Mouse (Mus musculus) intestine, embryonic 15.5 days (tissue): ENCODE measurements around the gene Flywch1. TPM values are rescaled to one million over a fixed set of nuclear protein-coding genes. Genes with fewer than 3 reads are reported as not detected.

ENCODE experiments used
- ATAC-seq: fragments of 200-750 bp; cut with Nextera tagmentation; 2 replicates; pipeline ENCODE4 v1.8.0; 2017; ENCODE audit warnings: moderate TSS enrichment, moderate library complexity
- H3K27ac ChIP-seq: fragments of 300-500 bp; sonication (generic); 2 replicates; pipeline ENCODE4 v1.5.1; 2015; ENCODE audit warnings: mild to moderate bottlenecking, inconsistent platforms
- H3K27me3 ChIP-seq: fragments of 300-500 bp; sonication (generic); replicated peaks from 2 replicates; pipeline ENCODE4 v1.6.1; 2015; ENCODE audit warnings: inconsistent platforms
- H3K36me3 ChIP-seq: fragments of 300-500 bp; sonication (generic); 2 replicates; pipeline ENCODE4 v1.6.1; 2015; ENCODE audit warnings: inconsistent platforms
- H3K4me1 ChIP-seq: fragments of 300-500 bp; sonication (generic); replicated peaks from 2 replicates; pipeline ENCODE4 v1.6.1; 2015; ENCODE audit warnings: inconsistent platforms
- H3K4me2 ChIP-seq: fragments of 300-500 bp; sonication (generic); replicated peaks from 2 replicates; pipeline ENCODE4 v1.6.1; 2015; ENCODE audit warnings: mild to moderate bottlenecking, inconsistent platforms
- H3K4me3 ChIP-seq: fragments of 300-500 bp; sonication (generic); replicated peaks from 2 replicates; pipeline ENCODE4 v1.5.1; 2015; ENCODE audit warnings: inconsistent platforms
- H3K9ac ChIP-seq: fragments of 300-500 bp; sonication (generic); 2 replicates; pipeline ENCODE4 v1.6.1; 2015; ENCODE audit warnings: inconsistent platforms
- H3K9me3 ChIP-seq: fragments of 300-500 bp; sonication (generic); 2 replicates; pipeline ENCODE4 v1.6.1; 2016; ENCODE audit warnings: inconsistent platforms
- WGBS: fragments of 180-500 bp; shearing (Covaris S2); methylation state at CpG from one replicate; pipeline ENCODE4 v1.1.7; 2015; 5-methylcytosine and 5-hydroxymethylcytosine counted together
- polyA plus RNA-seq: library from polyadenylated mRNA; unstranded; fragments of >200 nt; fragmentation: Nextera tagmentation; extraction: Ambion mirVana; gene quantifications from 2 replicates; pipeline ENCODE4 v1.2.1, GENCODE M21; 2015

Gene Flywch1
- polyA plus RNA-seq, 1 experiment from 2014 or later: 48.3 TPM

GRCm38 (mm10) chr17:23748631-23749391 is 22.6 kb downstream of the Flywch1 start:
- peak; percentile 78 for ATAC-seq
- H3K36me3 ChIP-seq: peaks cover 10% of the 10 kb centered on the region; the same call in 1 of the 2 replicates

GRCm38 (mm10) chr17:23748026-23748425 is 23.4 kb downstream of the Flywch1 start:
- peaks cover 4% of the 10 kb centered on the region; the same call in 1 of the 2 replicates for H3K36me3 ChIP-seq
- peaks cover 35% of the 10 kb centered on the region for H3K27me3 ChIP-seq
- H3K9me3 ChIP-seq: no peaks in the 10 kb centered on the region
- WGBS: 27% methylated on average over 6 of the region's 6 CpGs
- no peak overlapping the region for H3K27ac ChIP-seq
- ATAC-seq: no peak
- peaks cover 19% of the 10 kb centered on the region for H3K4me1 ChIP-seq
- no peak overlapping the region for H3K4me2 ChIP-seq
- H3K4me3 ChIP-seq: no peak overlapping the region
- no peak overlapping the region for H3K9ac ChIP-seq

More at GRCm38 (mm10) chr17:23748631-23749391, 22.6 kb downstream of the Flywch1 start:
- 27% methylated on average over 10 of the region's 10 CpGs for WGBS
- H3K27ac ChIP-seq: no peak overlapping the region
- H3K4me1 ChIP-seq: peaks cover 19% of the 10 kb centered on the region
- H3K9ac ChIP-seq: no peak overlapping the region
- H3K9me3 ChIP-seq: no peaks in the 10 kb centered on the region
- peak overlapping the region; percentile 39 for H3K4me2 ChIP-seq
- H3K27me3 ChIP-seq: peaks cover 28% of the 10 kb centered on the region
- 0 out of 2 replicates have a peak overlapping the region, but pooled peaks have one; percentile 2 for H3K4me3 ChIP-seq

- 79% methylated on average over 3 of the region's 3 CpGs for WGBS
- ATAC-seq: no peak
- H3K27ac ChIP-seq: no peak overlapping the region
- H3K27me3 ChIP-seq: peaks cover 41% of the 10 kb centered on the region
- peaks cover 20% of the 10 kb centered on the region for H3K4me1 ChIP-seq
- no peaks in the 10 kb centered on the region for H3K36me3 ChIP-seq
- H3K9ac ChIP-seq: no peak overlapping the region
- H3K4me2 ChIP-seq: no peak overlapping the region
- H3K9me3 ChIP-seq: no peaks in the 10 kb centered on the region
- H3K4me3 ChIP-seq: no peak overlapping the region
These were observed 23.9 kb downstream of the Flywch1 start for GRCm38 (mm10) chr17:23747471-23747870.

- H3K9ac ChIP-seq: no peak overlapping the region
- peaks cover 27% of the 10 kb centered on the region for H3K4me1 ChIP-seq
- H3K4me2 ChIP-seq: no peak overlapping the region
- H3K27ac ChIP-seq: no peak overlapping the region
- peaks cover 48% of the 10 kb centered on the region for H3K27me3 ChIP-seq
- no peak overlapping the region for H3K4me3 ChIP-seq
- 83% methylated on average over 3 of the region's 3 CpGs for WGBS
- no peak for ATAC-seq
- H3K36me3 ChIP-seq: no peaks in the 10 kb centered on the region
- no peaks in the 10 kb centered on the region for H3K9me3 ChIP-seq
These were observed 24.6 kb downstream of the Flywch1 start for GRCm38 (mm10) chr17:23746767-23747166.

GRCm38 (mm10) chr17:23746311-23746710 is 25.1 kb downstream of the Flywch1 start:
- Histone ChIP-seq H3K36me3 (no peaks in the 10 kb centered on the region), H3K4me1 (peaks cover 29% of the 10 kb centered on the region), H3K27ac (no peak overlapping the region), H3K27me3 (peaks cover 53% of the 10 kb centered on the region), H3K9me3 (no peaks in the 10 kb centered on the region), H3K9ac (no peak overlapping the region), H3K4me2 (peak overlapping the region; percentile 79), H3K4me3 (no peak overlapping the region)
- WGBS: 10% methylated on average over 12 of the region's 12 CpGs
- no peak for ATAC-seq

GRCm38 (mm10) chr17:23745301-23746251 is 25.8 kb downstream of the Flywch1 start, which contains the start of gene Kremen2:
Gene Kremen2 (minus strand): TSS chr17:23745833.
- Histone ChIP-seq H3K27ac (no peak within 1 kb of the TSS), H3K4me3 (peak within 1 kb of the TSS; percentile 30), H3K36me3 (no peaks in the 10 kb centered on the region), H3K27me3 (peaks cover 60% of the 10 kb centered on the region), H3K9me3 (no peaks in the 10 kb centered on the region), H3K4me2 (peak within 1 kb of the TSS; percentile 79), H3K9ac (peak within 1 kb of the TSS; percentile 34; the same call in 1 of the 2 replicates), H3K4me1 (peaks cover 33% of the 10 kb centered on the region)
- 1% methylated on average over 40 of the region's 45 CpGs for WGBS
- no peak for ATAC-seq

- Histone ChIP-seq H3K4me3 (0 out of 2 replicates have a peak overlapping the region, but pooled peaks have one; percentile 30), H3K27ac (no peak overlapping the region), H3K9me3 (no peaks in the 10 kb centered on the region), H3K36me3 (no peaks in the 10 kb centered on the region), H3K27me3 (peaks cover 61% of the 10 kb centered on the region), H3K4me1 (peaks cover 38% of the 10 kb centered on the region), H3K4me2 (peak overlapping the region; percentile 79), H3K9ac (no peak overlapping the region)
- no peak for ATAC-seq
- WGBS: 4% methylated on average over 14 of the region's 14 CpGs
These were observed 26.8 kb downstream of the Flywch1 start for GRCm38 (mm10) chr17:23744651-23745050.

GRCm38 (mm10) chr17:23744076-23744475 is 27.3 kb downstream of the Flywch1 start:
- Histone ChIP-seq H3K27me3 (peaks cover 61% of the 10 kb centered on the region), H3K9me3 (no peaks in the 10 kb centered on the region), H3K36me3 (no peaks in the 10 kb centered on the region), H3K27ac (no peak overlapping the region), H3K4me2 (0 out of 2 replicates have a peak overlapping the region, but pooled peaks have one; percentile 79), H3K4me3 (no peak overlapping the region), H3K9ac (no peak overlapping the region), H3K4me1 (peaks cover 44% of the 10 kb centered on the region)
- ATAC-seq: no peak
- WGBS: 32% methylated on average over 8 of the region's 8 CpGs

- Histone ChIP-seq H3K4me3 (peak overlapping the region; percentile 22; the same call in 1 of the 2 replicates), H3K4me2 (peak overlapping the region; percentile 48; the same call in 1 of the 2 replicates), H3K27ac (no peak overlapping the region), H3K9me3 (no peaks in the 10 kb centered on the region), H3K36me3 (no peaks in the 10 kb centered on the region), H3K9ac (no peak overlapping the region), H3K4me1 (peaks cover 50% of the 10 kb centered on the region), H3K27me3 (peaks cover 61% of the 10 kb centered on the region)
- 63% methylated on average over 12 of the region's 12 CpGs for WGBS
- no peak for ATAC-seq
These were observed 28.5 kb downstream of the Flywch1 start for GRCm38 (mm10) chr17:23742941-23743340.

- H3K36me3 ChIP-seq: no peaks in the 10 kb centered on the region
- ATAC-seq: no peak
- no peak overlapping the region for H3K9ac ChIP-seq
- WGBS: 9% methylated on average over 44 of the region's 44 CpGs
- H3K4me3 ChIP-seq: peak overlapping the region; percentile 22
- peaks cover 61% of the 10 kb centered on the region for H3K27me3 ChIP-seq
- H3K4me1 ChIP-seq: peaks cover 50% of the 10 kb centered on the region
- no peaks in the 10 kb centered on the region for H3K9me3 ChIP-seq
- peak overlapping the region; percentile 48 for H3K4me2 ChIP-seq
- no peak overlapping the region for H3K27ac ChIP-seq
These were observed 29.1 kb downstream of the Flywch1 start for GRCm38 (mm10) chr17:23742210-23742793.

- no peak overlapping the region for H3K9ac ChIP-seq
These were observed 29.8 kb downstream of the Flywch1 start for GRCm38 (mm10) chr17:23741359-23742209.

More at GRCm38 (mm10) chr17:23741359-23742209, 29.8 kb downstream of the Flywch1 start:
- no peaks in the 10 kb centered on the region for H3K9me3 ChIP-seq
- no peak for ATAC-seq
- H3K4me2 ChIP-seq: peak overlapping the region; percentile 48
- no peaks in the 10 kb centered on the region for H3K36me3 ChIP-seq
- peaks cover 50% of the 10 kb centered on the region for H3K4me1 ChIP-seq
- H3K27me3 ChIP-seq: peaks cover 58% of the 10 kb centered on the region
- 48% methylated on average over 38 of the region's 38 CpGs for WGBS
- H3K27ac ChIP-seq: no peak overlapping the region
- peak overlapping the region; percentile 22; the same call in 1 of the 2 replicates for H3K4me3 ChIP-seq
